Mouse (Mus musculus) kidney, embryonic 14.5 days (tissue): ENCODE results near the gene Sf3b6. TPM values are rescaled to one million over a fixed set of nuclear protein-coding genes. Genes with fewer than 3 reads are reported as not detected.

Experiments used
- ATAC-seq: fragments of 200-750 bp; cut with Nextera tagmentation; 2 replicates; pipeline ENCODE4 v1.8.0; 2017; ENCODE audit warnings: moderate number of reproducible peaks, mild to moderate bottlenecking, moderate TSS enrichment, moderate library complexity; ENCODE audit not compliant: low FRiP score, low TSS enrichment
- H3K27ac ChIP-seq: fragments of 300-500 bp; sonication (generic); 2 replicates; pipeline ENCODE4 v1.5.1; 2014; ENCODE audit warnings: low read depth, mild to moderate bottlenecking, low read length, moderate library complexity, mixed read lengths
- H3K27me3 ChIP-seq: fragments of 300-500 bp; sonication (generic); 2 replicates; pipeline ENCODE4 v1.6.1; 2014; ENCODE audit warnings: mild to moderate bottlenecking, low read length; ENCODE audit not compliant: control insufficient read depth, insufficient read depth
- H3K36me3 ChIP-seq: fragments of 300-500 bp; sonication (generic); 2 replicates; pipeline ENCODE4 v1.6.1; 2014; ENCODE audit warnings: low read length, mixed read lengths; ENCODE audit not compliant: control insufficient read depth, insufficient read depth
- H3K4me1 ChIP-seq: fragments of 300-500 bp; sonication (generic); 2 replicates; pipeline ENCODE4 v1.6.1; 2014; ENCODE audit warnings: low read length, mixed read lengths; ENCODE audit not compliant: control insufficient read depth, insufficient read depth
- H3K4me2 ChIP-seq: fragments of 300-500 bp; sonication (generic); replicated peaks from 2 replicates; pipeline ENCODE4 v1.6.1; 2014; ENCODE audit warnings: low read depth, mild to moderate bottlenecking, low read length
- H3K4me3 ChIP-seq: fragments of 300-500 bp; sonication (generic); 2 replicates; pipeline ENCODE4 v1.5.1; 2014; ENCODE audit warnings: mild to moderate bottlenecking, low read length
- H3K9ac ChIP-seq: fragments of 300-500 bp; sonication (generic); 2 replicates; pipeline ENCODE4 v1.6.1; 2014; ENCODE audit warnings: low read depth, mild to moderate bottlenecking, low read length, moderate library complexity
- H3K9me3 ChIP-seq: fragments of 300-500 bp; sonication (generic); 2 replicates; pipeline ENCODE4 v1.6.1; 2016; ENCODE audit warnings: low read length; ENCODE audit not compliant: control insufficient read depth
- WGBS: fragments of 180-500 bp; shearing (Covaris S2); extraction: QIAGEN DNeasy Blood & Tissue Kit; methylation state at CpG from one replicate; pipeline ENCODE4 v1.1.7; 2014; 5-methylcytosine and 5-hydroxymethylcytosine counted together
- polyA plus RNA-seq: library from polyadenylated mRNA; unstranded; fragments of >200 nt; fragmentation: Nextera tagmentation; extraction: Ambion mirVana; gene quantifications from 2 replicates; pipeline ENCODE4 v1.2.1, GENCODE M21; 2014

The Sf3b6 gene
- polyA plus RNA-seq, 1 experiment from 2014 or later: 306 TPM

- Histone ChIP-seq H3K9ac (no peak overlapping the region), H3K27me3 (no peaks in the 10 kb centered on the region), H3K4me3 (no peak overlapping the region), H3K27ac (no peak overlapping the region), H3K36me3 (no peaks in the 10 kb centered on the region), H3K9me3 (no peaks in the 10 kb centered on the region), H3K4me1 (no peaks in the 10 kb centered on the region; the same call in 1 of the 2 replicates), H3K4me2 (no peak overlapping the region)
- 66% methylated on average over 4 of the region's 4 CpGs for WGBS
- ATAC-seq: no peak
Measured at GRCm38 (mm10) chr12:4872273-4872672, 54.9 kb downstream of the Sf3b6 start.

GRCm38 (mm10) chr12:4872983-4873477 lies 55.7 kb downstream of the Sf3b6 start:
- H3K4me1 ChIP-seq: no peaks in the 10 kb centered on the region; the same call in 1 of the 2 replicates
- no peak for ATAC-seq
- H3K36me3 ChIP-seq: no peaks in the 10 kb centered on the region
- WGBS: 81% methylated on average over 5 of the region's 5 CpGs
- H3K9me3 ChIP-seq: no peaks in the 10 kb centered on the region
- no peak overlapping the region for H3K9ac ChIP-seq
- H3K27ac ChIP-seq: no peak overlapping the region
- no peaks in the 10 kb centered on the region for H3K27me3 ChIP-seq
- H3K4me2 ChIP-seq: no peak overlapping the region
- H3K4me3 ChIP-seq: no peak overlapping the region

- Histone ChIP-seq H3K36me3 (no peaks in the 10 kb centered on the region), H3K9ac (peak overlapping the region; percentile 47), H3K9me3 (no peaks in the 10 kb centered on the region), H3K4me2 (peak overlapping the region; percentile 62), H3K27me3 (no peaks in the 10 kb centered on the region), H3K27ac (no peak overlapping the region), H3K4me1 (no peaks in the 10 kb centered on the region; the same call in 1 of the 2 replicates), H3K4me3 (peak overlapping the region; percentile 33; the same call in 1 of the 2 replicates)
- 73% methylated on average over 6 of the region's 6 CpGs for WGBS
- ATAC-seq: no peak
Measured at GRCm38 (mm10) chr12:4873531-4873930, 56.2 kb downstream of the Sf3b6 start.

GRCm38 (mm10) chr12:4874161-4874927 lies 57.0 kb downstream of the Sf3b6 start, which contains the start of gene Mfsd2b:
TSS of gene Mfsd2b (minus strand) at chr12:4874359.
- no peaks in the 10 kb centered on the region for H3K9me3 ChIP-seq
- WGBS: 5% methylated on average over 24 of the region's 24 CpGs
- peak within 1 kb of the TSS; percentile 47 for H3K9ac ChIP-seq
- peak; percentile 91 for ATAC-seq
- H3K4me2 ChIP-seq: peak within 1 kb of the TSS; percentile 62
- H3K27me3 ChIP-seq: no peaks in the 10 kb centered on the region
- H3K4me1 ChIP-seq: no peaks in the 10 kb centered on the region
- no peak within 1 kb of the TSS for H3K27ac ChIP-seq
- no peaks in the 10 kb centered on the region for H3K36me3 ChIP-seq
- H3K4me3 ChIP-seq: peak within 1 kb of the TSS; percentile 33

GRCm38 (mm10) chr12:4875623-4876022 lies 58.3 kb downstream of the Sf3b6 start:
- no peaks in the 10 kb centered on the region for H3K9me3 ChIP-seq
- no peak overlapping the region for H3K4me3 ChIP-seq
- no peaks in the 10 kb centered on the region for H3K4me1 ChIP-seq
- H3K36me3 ChIP-seq: no peaks in the 10 kb centered on the region; the same call in 1 of the 2 replicates
- no peaks in the 10 kb centered on the region for H3K27me3 ChIP-seq
- no peak overlapping the region for H3K9ac ChIP-seq
- ATAC-seq: no peak
- WGBS: 87% methylated on average over 8 of the region's 8 CpGs
- no peak overlapping the region for H3K4me2 ChIP-seq
- no peak overlapping the region for H3K27ac ChIP-seq

Other genes starting within 250 kb of the Sf3b6 start
- gene Itsn2, start 224.9 kb upstream of the Sf3b6 start, polyA plus RNA-seq: 33.0 and 46.8 TPM in 2 replicates
- not detected in 2 replicates for gene Gm3625, start 224.6 kb upstream of the Sf3b6 start, polyA plus RNA-seq
- 0.50 and 0.73 TPM in 2 replicates for gene Fam228a, start 79.1 kb upstream of the Sf3b6 start, polyA plus RNA-seq
- 2.3 and 3.4 TPM in 2 replicates for gene Pfn4, start 48.5 kb upstream of the Sf3b6 start, polyA plus RNA-seq
- gene Fam228b, start 48.3 kb upstream of the Sf3b6 start, polyA plus RNA-seq: 1.7 and 5.0 TPM in 2 replicates
- 6.5 and 7.8 TPM in 2 replicates for gene Fkbp1b, start 24.0 kb downstream of the Sf3b6 start, polyA plus RNA-seq
- 16.5 and 17.6 TPM in 2 replicates for gene Wdcp, start 25.8 kb downstream of the Sf3b6 start, polyA plus RNA-seq
- gene Mfsd2b, start 56.8 kb downstream of the Sf3b6 start, polyA plus RNA-seq: 0.81 and 1.3 TPM in 2 replicates
- 17.4 and 27.0 TPM in 2 replicates for gene Ubxn2a, start 90.2 kb downstream of the Sf3b6 start, polyA plus RNA-seq
- gene Atad2b, start 99.8 kb downstream of the Sf3b6 start, polyA plus RNA-seq: 15.7 and 21.8 TPM in 2 replicates